Mouse (Mus musculus) cerebellum, postnatal 10 days (tissue): ENCODE measurements at regions not wholly inside any gene's neighbourhood (a gene's known extent, or its start where the extent isn't known, plus 50 kb on each side); places are given as distances from the start of the nearest gene placed in this dataset.

ENCODE experiments used
- DNase-seq, 2 experiments: peaks; one replicate each; pipeline ENCODE4 v3.0.0; 2021; ENCODE audit warnings: mixed read lengths in 2 of 2

GRCm38 (mm10) chr2:8287403-8287802 is 778.0 kb upstream of the Celf2 start:
- DNase-seq = no peak

- no peak for DNase-seq
Observed at GRCm38 (mm10) chr2:8276127-8276773, 766.9 kb upstream of the Celf2 start.
